Mouse (Mus musculus): ENCODE data around the gene Dck.

- no peak for TF ChIP-seq POLR2A (IDR thresholded peaks at IDR 0.05; ENCODE audit: insufficient read depth, low read depth, low read length)
- no peak for TF ChIP-seq CTCF (IDR thresholded peaks at IDR 0.05; ENCODE audit: insufficient read depth, low read depth, low read length)
Measured at GRCm38 (mm10) chr5:88766121-88766520, 1.3 kb downstream of the Dck start.
